Mouse (Mus musculus): ENCODE results near the gene Tjap1.

GRCm38 (mm10) chr17:46310515-46310914 is 27.7 kb upstream of the Tjap1 start:
- TF ChIP-seq CTCF (IDR thresholded peaks at IDR 0.05; ENCODE audit: low read depth), result no peak
- TF ChIP-seq EP300 (IDR thresholded peaks at IDR 0.05; ENCODE audit: low read depth), result no peak

Data from heart, postnatal 0 days (tissue).